Mouse (Mus musculus) layer of hippocampus, adult 2 months (tissue): ENCODE data around the gene Gm6460. TPM values are rescaled to one million over a fixed set of nuclear protein-coding genes. Genes with fewer than 3 reads are reported as not detected.
"Not testable (repeated sequence)": the region's sequence is repeated elsewhere in the genome, so short reads cannot be mapped to it uniquely, and the experiment has no call there.

Experiments
- DNase-seq, 2 experiments: peaks; one replicate each; pipeline ENCODE4 v3.0.0; 2022; ENCODE audit warnings: low spot score in 2 of 2
- H3K27ac ChIP-seq: fragments of 200-600 bp; 2 replicates; pipeline ENCODE4 v1.8.1; 2022
- H3K4me3 ChIP-seq: fragments of 200-600 bp; 2 replicates; pipeline ENCODE4 v1.8.1; 2022; ENCODE audit warnings: mild to moderate bottlenecking
- long read RNA-seq, 2 experiments: library from polyadenylated mRNA; stranded (forward); transcript quantifications; one replicate each; pipeline ENCODE4 v2.0.0; 2021; ENCODE audit warnings: borderline mapping rate in 2 of 2
- total RNA-seq, 2 experiments: library from RNA; stranded (reverse); gene quantifications; 2 replicates each; pipeline ENCODE4 v1.2.3; 2021

Gene Gm6460
- total RNA-seq = not detected
- long read RNA-seq, experiment 1 = 0 reads
- long read RNA-seq, experiment 2 = 0 reads

- H3K4me3 ChIP-seq, H3K27ac ChIP-seq, DNase-seq: not testable (repeated sequence)
Observed at GRCm38 (mm10) chr5:11594613-11595012, at the start of gene Gm6460. Gm6460 (plus strand) TSS chr5:11594913.

Other genes starting within 250 kb of the Gm6460 start
- gene Gm8897, start 178.5 kb upstream of the Gm6460 start, total RNA-seq = not detected
- gene Gm8906, start 92.2 kb upstream of the Gm6460 start, total RNA-seq = not detected
- not detected for gene Gm8922, start 87.0 kb downstream of the Gm6460 start, total RNA-seq
- gene Gm8926, start 175.6 kb downstream of the Gm6460 start, total RNA-seq = not detected